Mouse (Mus musculus) forebrain, embryonic 14.5 days (tissue): ENCODE data around the gene Fn3krp. TPM values are rescaled to one million over a fixed set of nuclear protein-coding genes. Genes with fewer than 3 reads are reported as not detected.

ENCODE experiments used
- ATAC-seq: fragments of 200-750 bp; cut with Nextera tagmentation; 2 replicates; pipeline ENCODE4 v1.8.0; 2017; ENCODE audit warnings: mild to moderate bottlenecking, moderate library complexity
- DNase-seq: peaks from one replicate; pipeline ENCODE4 v3.0.0-alpha.2; 2015; ENCODE audit warnings: low spot score
- H3K27ac ChIP-seq: fragments of 300-500 bp; sonication (generic); 2 replicates; pipeline ENCODE4 v1.5.1; 2014; ENCODE audit warnings: low read depth, mild to moderate bottlenecking, control low read depth, low read length, moderate library complexity
- H3K27me3 ChIP-seq: fragments of 300-500 bp; sonication (generic); replicated peaks from 2 replicates; pipeline ENCODE4 v1.6.1; 2014; ENCODE audit warnings: low read length, control low read depth, mixed read lengths; ENCODE audit not compliant: control insufficient read depth, insufficient read depth
- H3K36me3 ChIP-seq: fragments of 300-500 bp; sonication (generic); 2 replicates; pipeline ENCODE4 v1.6.1; 2014; ENCODE audit warnings: low read length, control low read depth; ENCODE audit not compliant: control insufficient read depth, insufficient read depth
- H3K4me1 ChIP-seq: fragments of 300-500 bp; sonication (generic); 2 replicates; pipeline ENCODE4 v1.6.1; 2014; ENCODE audit warnings: antibody characterized with exemption, low read length, control low read depth; ENCODE audit not compliant: control insufficient read depth, insufficient read depth
- H3K4me2 ChIP-seq: fragments of 300-500 bp; sonication (generic); 2 replicates; pipeline ENCODE4 v1.6.1; 2014; ENCODE audit warnings: mild to moderate bottlenecking, control low read depth, low read length
- H3K4me3 ChIP-seq: fragments of 300-500 bp; sonication (generic); 2 replicates; pipeline ENCODE4 v1.5.1; 2014; ENCODE audit warnings: low read depth, low read length, control low read depth
- H3K9ac ChIP-seq: fragments of 300-500 bp; sonication (generic); 2 replicates; pipeline ENCODE4 v1.6.1; 2014; ENCODE audit warnings: mild to moderate bottlenecking, low read length, control low read depth, moderate library complexity
- H3K9me3 ChIP-seq: fragments of 300-500 bp; sonication (generic); replicated peaks from 2 replicates; pipeline ENCODE4 v1.6.1; 2016; ENCODE audit warnings: low read length, control low read depth, mixed read lengths; ENCODE audit not compliant: control insufficient read depth
- WGBS: fragments of 180-500 bp; shearing (Covaris S2); extraction: QIAGEN DNeasy Blood & Tissue Kit; methylation state at CpG from one replicate; pipeline ENCODE4 v1.1.7; 2014; 5-methylcytosine and 5-hydroxymethylcytosine counted together
- polyA plus RNA-seq: library from polyadenylated mRNA; unstranded; fragments of >200 nt; fragmentation: Nextera tagmentation; extraction: Ambion mirVana; gene quantifications from 2 replicates; pipeline ENCODE4 v1.2.1, GENCODE M21; 2014

Fn3krp gene
- 7.2 and 7.5 TPM in 2 replicates for polyA plus RNA-seq

DNA sequence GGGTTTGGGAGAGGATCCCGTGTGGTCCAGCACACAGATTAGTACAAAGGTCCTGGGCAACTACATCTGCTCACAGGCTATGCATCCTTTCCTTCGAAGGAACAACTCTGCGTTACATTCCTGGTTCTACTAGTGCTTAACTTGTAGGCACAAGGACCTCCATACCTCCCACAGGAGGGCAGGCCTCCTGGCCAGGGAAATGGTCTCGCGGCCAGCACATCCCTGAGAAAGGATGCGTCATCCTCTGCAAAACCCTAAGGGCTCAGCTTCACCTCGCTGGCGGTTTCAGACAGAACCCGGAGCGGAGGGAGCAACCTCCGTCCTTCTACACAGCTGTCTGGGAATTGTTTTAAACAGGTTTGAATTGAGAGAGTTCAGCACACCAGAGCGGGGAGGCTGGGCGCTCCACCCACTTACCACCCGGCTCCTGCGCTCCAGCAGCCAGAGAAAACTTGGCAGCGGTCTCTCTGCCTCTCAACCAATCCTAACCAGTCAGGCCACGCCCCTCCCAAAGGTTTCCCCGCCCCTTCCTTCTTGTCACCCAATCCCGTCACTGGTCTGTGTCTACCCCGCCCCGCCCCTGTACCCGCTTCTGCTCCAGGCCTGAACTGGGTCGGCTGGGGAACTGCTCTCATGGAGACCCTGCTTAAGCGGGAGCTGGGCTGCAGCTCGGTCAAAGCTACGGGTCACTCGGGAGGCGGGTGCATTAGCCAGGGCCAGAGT lies at the start of gene Fn3krp:
Gene Fn3krp, plus strand, starts transcription at position 572 of the 723 bp plus-strand sequence.
- DNase-seq (peak; percentile 99), ATAC-seq (peak; percentile 100)
- Histone ChIP-seq H3K9me3 (no peaks in the 10 kb centered on the region), H3K27ac (peak within 1 kb of the TSS; percentile 52), H3K36me3 (no peaks in the 10 kb centered on the region), H3K4me3 (peak within 1 kb of the TSS; percentile 70), H3K4me1 (0 out of 2 replicates have a peak, but pooled peaks cover 5% of the 10 kb centered on the region), H3K4me2 (peak within 1 kb of the TSS; percentile 64), H3K9ac (peak within 1 kb of the TSS; percentile 77), H3K27me3 (no peaks in the 10 kb centered on the region)
- WGBS, result under 1% methylated on average over 28 of the region's 28 CpGs

DNA sequence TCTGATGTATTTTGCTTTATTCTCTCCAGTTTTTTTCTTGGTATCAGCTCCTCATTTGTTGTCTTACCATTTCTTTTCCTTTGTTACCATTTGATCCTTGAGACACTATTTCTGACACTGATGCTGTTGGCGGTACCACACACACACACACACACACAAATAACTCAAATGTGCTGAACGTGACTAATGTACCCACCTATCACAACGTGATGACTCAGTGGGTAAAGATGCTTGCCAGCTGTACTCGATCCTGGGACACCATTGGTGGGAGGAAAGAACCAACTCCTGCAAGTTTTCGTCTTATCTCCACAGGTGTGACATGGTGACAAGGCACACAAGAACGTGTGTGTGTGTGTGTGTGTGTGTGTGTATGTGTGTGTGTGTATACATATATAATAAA lies 47.9 kb upstream of the Fn3krp start:
- no peak for DNase-seq
- no peak overlapping the region for H3K9ac ChIP-seq
- no peaks in the 10 kb centered on the region for H3K27me3 ChIP-seq
- H3K36me3 ChIP-seq, result no peaks in the 10 kb centered on the region
- no peaks in the 10 kb centered on the region for H3K9me3 ChIP-seq
- H3K27ac ChIP-seq, result no peak overlapping the region
- WGBS, result 72% methylated on average over 6 of the region's 6 CpGs
- H3K4me2 ChIP-seq, result no peak overlapping the region
- no peaks in the 10 kb centered on the region for H3K4me1 ChIP-seq
- no peak overlapping the region for H3K4me3 ChIP-seq
- ATAC-seq, result no peak

DNA sequence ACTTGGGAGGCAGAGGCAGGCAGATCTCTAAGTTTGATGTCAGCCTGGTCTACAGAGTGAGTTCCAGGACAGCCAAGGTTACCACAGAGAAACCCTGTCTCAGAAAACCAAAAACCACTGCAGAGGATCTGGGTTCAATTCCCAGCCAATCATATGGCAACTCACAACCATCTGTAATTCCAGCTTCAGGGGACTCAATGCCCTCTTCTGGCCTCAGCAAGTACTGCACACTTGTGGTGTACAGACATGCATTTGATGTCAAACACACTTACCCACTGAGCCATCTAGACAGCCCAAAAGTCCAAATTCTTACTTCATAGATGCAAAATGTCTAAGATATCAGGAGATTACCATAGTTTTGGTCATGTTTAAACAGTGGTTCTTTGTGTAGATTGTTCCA lies 42.6 kb upstream of the Fn3krp start:
- Histone ChIP-seq H3K9me3 (no peaks in the 10 kb centered on the region), H3K4me2 (no peak overlapping the region), H3K4me1 (no peaks in the 10 kb centered on the region), H3K27me3 (no peaks in the 10 kb centered on the region), H3K4me3 (no peak overlapping the region), H3K9ac (no peak overlapping the region), H3K27ac (no peak overlapping the region), H3K36me3 (no peaks in the 10 kb centered on the region)
- no peak for DNase-seq
- no peak for ATAC-seq

DNA sequence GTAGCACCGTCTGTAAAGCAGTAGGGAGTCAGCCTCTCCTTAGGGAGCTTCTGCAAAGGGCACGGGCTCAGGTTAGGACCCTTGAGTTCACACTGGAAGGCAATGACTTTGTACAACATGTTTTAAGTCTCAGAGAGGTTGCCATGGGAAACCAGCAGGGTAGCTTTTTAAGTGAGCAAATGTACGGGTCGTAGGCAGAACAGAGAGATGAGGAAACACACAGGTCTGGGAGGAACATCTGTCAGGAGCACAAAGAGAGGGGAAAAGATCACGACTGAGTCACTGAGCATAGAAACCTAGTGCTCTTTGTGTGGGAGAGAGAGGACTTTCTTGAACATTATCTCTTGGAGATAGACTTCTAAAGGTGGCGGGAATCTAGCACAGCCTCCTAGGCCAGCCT lies 40.9 kb upstream of the Fn3krp start:
- no peak overlapping the region for H3K9ac ChIP-seq
- H3K4me1 ChIP-seq, result no peaks in the 10 kb centered on the region
- H3K36me3 ChIP-seq, result no peaks in the 10 kb centered on the region
- peak; percentile 29 for DNase-seq
- no peak overlapping the region for H3K4me3 ChIP-seq
- no peak for ATAC-seq
- no peaks in the 10 kb centered on the region for H3K27me3 ChIP-seq
- WGBS, result 50% methylated on average over 6 of the region's 6 CpGs
- H3K27ac ChIP-seq, result no peak overlapping the region
- no peaks in the 10 kb centered on the region for H3K9me3 ChIP-seq
- H3K4me2 ChIP-seq, result no peak overlapping the region

DNA sequence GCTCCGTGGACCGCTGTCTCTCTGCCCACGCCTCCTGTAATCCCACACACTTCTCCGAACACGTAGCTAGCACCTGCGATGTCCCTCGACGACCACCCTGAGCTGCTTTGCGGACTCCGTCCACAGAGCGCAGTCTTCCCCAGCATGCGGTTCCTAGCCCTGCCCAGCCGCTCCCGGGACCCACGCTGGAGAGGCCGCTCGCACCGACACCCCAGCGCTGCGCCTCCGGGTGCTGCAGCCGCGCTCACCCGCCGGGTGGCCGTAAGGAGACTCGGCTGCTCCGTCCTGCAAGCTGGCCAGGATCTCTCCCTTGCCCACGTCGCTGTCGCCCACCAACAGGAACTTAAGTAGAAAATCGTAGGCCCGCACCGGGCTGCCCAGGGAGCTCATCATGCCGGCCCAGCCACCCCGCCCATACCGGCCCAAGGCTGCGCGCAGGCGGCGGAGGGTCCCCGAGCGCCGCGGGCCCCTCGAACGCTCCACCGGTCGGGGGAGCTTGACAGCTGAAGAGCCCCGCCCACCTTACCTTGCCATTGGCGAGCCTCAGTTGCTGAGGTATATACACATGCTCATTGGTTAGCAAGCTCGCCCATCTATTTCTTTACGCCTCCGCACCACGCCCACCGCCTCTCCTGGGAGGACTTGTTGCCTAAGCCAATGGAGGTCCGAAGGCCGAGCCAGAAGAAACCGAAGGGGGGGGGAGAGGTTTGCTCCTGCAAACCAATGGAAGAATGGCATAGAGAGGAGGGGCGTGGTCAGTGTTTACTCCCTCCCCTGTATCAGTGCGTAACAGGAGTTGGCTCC lies 33.2 kb upstream of the Fn3krp start, which contains the start of gene Rab40b:
Gene Rab40b, minus strand, starts transcription at position 502 of the 804 bp plus-strand sequence.
- H3K36me3 ChIP-seq, result no peaks in the 10 kb centered on the region
- H3K4me2 ChIP-seq, result peak within 1 kb of the TSS; percentile 91
- under 1% methylated on average over 61 of the region's 61 CpGs for WGBS
- DNase-seq (peak; percentile 99), ATAC-seq (peak; percentile 99)
- peak within 1 kb of the TSS; percentile 54 for H3K4me3 ChIP-seq
- H3K27ac ChIP-seq, result no peak within 1 kb of the TSS
- no peaks in the 10 kb centered on the region for H3K9me3 ChIP-seq
- H3K4me1 ChIP-seq, result peaks cover 3% of the 10 kb centered on the region; the same call in 1 of the 2 replicates
- H3K27me3 ChIP-seq, result no peaks in the 10 kb centered on the region
- H3K9ac ChIP-seq, result peak within 1 kb of the TSS; percentile 68

DNA sequence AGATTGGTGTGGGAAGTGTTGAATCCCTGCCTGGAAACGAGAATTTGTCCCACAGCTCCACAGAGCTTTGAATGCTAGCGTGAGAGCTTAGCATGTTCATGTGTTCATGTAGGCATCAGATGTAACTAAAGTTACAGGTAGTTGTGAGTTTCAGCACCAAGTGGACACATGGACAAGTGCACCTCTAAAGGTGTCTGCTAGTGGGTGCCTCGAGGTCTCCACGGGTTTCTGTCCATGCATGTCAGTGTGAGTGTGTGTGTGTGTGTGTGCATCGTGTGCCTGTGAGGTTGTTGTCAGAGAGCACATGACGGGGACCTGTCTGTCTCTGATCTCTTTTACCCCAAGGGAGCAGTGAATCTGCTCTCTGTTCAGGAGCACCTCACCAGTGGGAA lies 32.7 kb upstream of the Fn3krp start:
- 10% methylated on average over 6 of the region's 6 CpGs for WGBS
- DNase-seq, result no peak
- Histone ChIP-seq H3K36me3 (no peaks in the 10 kb centered on the region), H3K27ac (no peak overlapping the region), H3K27me3 (no peaks in the 10 kb centered on the region), H3K9me3 (no peaks in the 10 kb centered on the region), H3K4me2 (peak overlapping the region; percentile 91), H3K4me1 (peaks cover 3% of the 10 kb centered on the region; the same call in 1 of the 2 replicates), H3K9ac (no peak overlapping the region), H3K4me3 (peak overlapping the region; percentile 54)
- no peak for ATAC-seq

DNA sequence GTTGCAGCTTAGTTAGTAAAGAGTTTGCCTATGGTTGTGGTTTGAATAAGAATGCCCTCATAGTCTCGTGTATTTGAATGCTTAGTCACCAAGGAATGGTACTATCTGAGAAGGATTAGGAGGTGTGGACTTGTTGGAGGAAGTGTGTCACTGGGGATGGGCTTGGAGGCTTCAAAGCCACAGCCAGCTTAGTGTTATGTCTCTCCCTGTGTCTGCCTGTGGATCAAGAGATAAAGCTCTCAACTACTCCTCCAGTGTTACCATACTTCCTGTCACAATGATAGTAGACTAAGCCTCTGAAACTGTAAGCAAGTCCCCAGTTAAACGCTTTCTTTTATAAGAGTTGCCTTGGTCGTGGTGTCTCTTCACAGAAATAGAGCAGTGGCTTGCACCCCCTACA lies 30.4 kb upstream of the Fn3krp start:
- no peaks in the 10 kb centered on the region for H3K36me3 ChIP-seq
- H3K4me2 ChIP-seq, result no peak overlapping the region
- no peak overlapping the region for H3K27ac ChIP-seq
- H3K4me1 ChIP-seq, result peaks cover 3% of the 10 kb centered on the region; the same call in 1 of the 2 replicates
- 63% methylated on average over 3 of the region's 3 CpGs for WGBS
- no peak for ATAC-seq
- no peaks in the 10 kb centered on the region for H3K27me3 ChIP-seq
- H3K4me3 ChIP-seq, result no peak overlapping the region
- H3K9ac ChIP-seq, result no peak overlapping the region
- no peak for DNase-seq
- H3K9me3 ChIP-seq, result no peaks in the 10 kb centered on the region

DNA sequence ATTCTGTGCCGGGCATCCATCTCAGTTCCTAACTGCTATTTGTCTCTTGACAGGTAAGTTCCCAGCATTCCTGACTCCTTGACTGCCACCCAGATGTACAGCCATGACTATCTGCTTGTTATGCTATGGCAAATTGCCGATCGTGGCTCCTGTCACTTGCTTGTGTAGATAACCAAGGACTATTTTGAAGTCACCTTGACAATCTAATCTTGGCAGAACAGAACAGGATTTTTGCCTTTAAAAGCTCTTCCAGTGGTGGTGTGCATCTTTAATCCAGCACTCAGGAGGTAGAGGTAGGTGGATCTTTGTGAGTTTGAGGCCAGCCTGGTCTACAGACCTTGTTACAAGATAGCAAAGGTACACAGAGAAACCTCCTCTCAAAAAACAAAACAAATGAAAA lies 28.8 kb upstream of the Fn3krp start:
- H3K4me1 ChIP-seq, result peaks cover 2% of the 10 kb centered on the region; the same call in 1 of the 2 replicates
- DNase-seq (no peak), ATAC-seq (no peak)
- WGBS, result 90% methylated on average over 3 of the region's 3 CpGs
- no peak overlapping the region for H3K4me3 ChIP-seq
- no peaks in the 10 kb centered on the region for H3K9me3 ChIP-seq
- no peak overlapping the region for H3K9ac ChIP-seq
- H3K27ac ChIP-seq, result no peak overlapping the region
- H3K27me3 ChIP-seq, result no peaks in the 10 kb centered on the region
- H3K4me2 ChIP-seq, result no peak overlapping the region
- H3K36me3 ChIP-seq, result no peaks in the 10 kb centered on the region
